Mouse (Mus musculus): ENCODE data around the gene Capn7. TPM values are rescaled to one million over a fixed set of nuclear protein-coding genes. Genes with fewer than 3 reads are reported as not detected.

The Capn7 gene
- polyA plus RNA-seq, 1 experiment = 5.8 TPM

DNA sequence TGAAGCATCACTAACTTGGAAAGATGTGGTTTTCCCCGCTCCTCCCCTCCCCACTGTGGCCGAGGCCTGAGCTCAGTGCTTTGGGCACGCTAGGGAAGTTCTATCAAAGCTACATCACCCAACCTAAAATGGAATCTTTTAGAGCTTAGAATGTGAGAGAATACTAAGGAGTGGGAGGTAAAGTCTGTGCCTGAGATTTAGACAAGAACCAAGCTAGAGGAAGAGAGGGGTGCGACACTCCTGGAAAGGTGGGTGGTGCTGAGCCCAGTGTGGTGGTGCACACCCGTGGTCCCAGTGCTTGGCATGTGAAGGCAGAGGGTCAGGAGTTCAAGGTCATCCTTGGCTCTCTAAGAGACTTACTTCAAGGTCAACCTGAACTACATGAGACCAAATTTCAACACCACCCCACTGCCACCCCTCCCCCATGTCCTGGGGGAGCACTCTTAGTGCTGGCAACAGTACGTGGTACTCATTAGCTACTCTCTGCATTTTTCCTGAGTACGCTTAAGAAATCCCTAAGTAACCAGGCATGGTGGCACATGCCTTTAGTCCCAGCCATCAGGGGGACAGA is 59.3 kb downstream of the Capn7 start:
- H3K36me3 ChIP-seq (ENCODE audit: control insufficient read depth, insufficient read depth, low read length) = no peaks in the 10 kb centered on the region
- 91% methylated on average over 7 of the region's 7 CpGs for WGBS
- H3K4me1 ChIP-seq (ENCODE audit: control insufficient read depth, insufficient read depth, insufficient read length, low read length) = no peaks in the 10 kb centered on the region; the same call in 1 of the 2 replicates
- no peak overlapping the region for H3K27ac ChIP-seq (ENCODE audit: insufficient read depth, low read depth, low read length)
- H3K27me3 ChIP-seq (ENCODE audit: control insufficient read depth, insufficient read depth, low read length) = no peaks in the 10 kb centered on the region
- no peak for TF ChIP-seq CTCF (IDR thresholded peaks at IDR 0.05; ENCODE audit: extremely low read depth, insufficient read length, insufficient replicate concordance, low read depth, low read length)
- no peak for TF ChIP-seq POLR2A (IDR thresholded peaks at IDR 0.05; ENCODE audit: low read depth, low read length)
- H3K4me3 ChIP-seq (ENCODE audit: low read depth, low read length) = no peak overlapping the region

- TF ChIP-seq CTCF (IDR thresholded peaks at IDR 0.05; ENCODE audit: extremely low read depth, insufficient read length, insufficient replicate concordance, low read depth, low read length) (no peak), POLR2A (IDR thresholded peaks at IDR 0.05; ENCODE audit: low read depth, low read length) (no peak)
- Histone ChIP-seq H3K36me3 (ENCODE audit: control insufficient read depth, insufficient read depth, low read length) (no peaks in the 10 kb centered on the region), H3K27me3 (ENCODE audit: control insufficient read depth, insufficient read depth, low read length) (no peaks in the 10 kb centered on the region), H3K4me1 (ENCODE audit: control insufficient read depth, insufficient read depth, insufficient read length, low read length) (no peaks in the 10 kb centered on the region; the same call in 1 of the 2 replicates), H3K4me3 (ENCODE audit: low read depth, low read length) (no peak overlapping the region), H3K27ac (ENCODE audit: insufficient read depth, low read depth, low read length) (no peak overlapping the region)
- whole genome bisulfite sequencing = 82% methylated on average over 2 of the region's 2 CpGs
Measured at GRCm38 (mm10) chr14:31396428-31396827, 60.0 kb downstream of the Capn7 start.

DNA sequence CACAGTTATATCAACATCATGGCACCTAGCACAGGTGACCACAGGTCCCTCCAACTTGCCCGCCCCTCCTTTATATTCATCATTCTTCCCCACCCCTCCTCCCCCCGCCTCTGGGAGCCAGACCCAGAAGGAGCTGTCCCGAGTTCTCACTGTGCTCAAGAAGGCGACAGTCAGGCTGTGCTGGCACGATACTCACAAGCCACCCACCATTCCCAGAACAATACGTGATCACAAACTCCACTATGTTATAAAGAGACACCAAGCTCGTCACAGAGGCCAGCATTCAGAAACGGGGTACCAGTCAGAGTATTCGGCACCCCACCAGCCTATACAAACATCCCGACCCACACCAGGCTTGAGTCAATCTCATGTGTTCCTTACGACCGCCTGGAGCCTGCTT is 60.9 kb downstream of the Capn7 start:
- Histone ChIP-seq H3K36me3 (ENCODE audit: control insufficient read depth, insufficient read depth, low read length) (no peaks in the 10 kb centered on the region), H3K27me3 (ENCODE audit: control insufficient read depth, insufficient read depth, low read length) (no peaks in the 10 kb centered on the region), H3K4me3 (ENCODE audit: low read depth, low read length) (no peak overlapping the region), H3K4me1 (ENCODE audit: control insufficient read depth, insufficient read depth, insufficient read length, low read length) (no peaks in the 10 kb centered on the region; the same call in 1 of the 2 replicates), H3K27ac (ENCODE audit: insufficient read depth, low read depth, low read length) (no peak overlapping the region)
- TF ChIP-seq POLR2A (IDR thresholded peaks at IDR 0.05; ENCODE audit: low read depth, low read length) (no peak), CTCF (IDR thresholded peaks at IDR 0.05; ENCODE audit: extremely low read depth, insufficient read length, insufficient replicate concordance, low read depth, low read length) (no peak)
- WGBS = 76% methylated on average over 12 of the region's 12 CpGs

DNA sequence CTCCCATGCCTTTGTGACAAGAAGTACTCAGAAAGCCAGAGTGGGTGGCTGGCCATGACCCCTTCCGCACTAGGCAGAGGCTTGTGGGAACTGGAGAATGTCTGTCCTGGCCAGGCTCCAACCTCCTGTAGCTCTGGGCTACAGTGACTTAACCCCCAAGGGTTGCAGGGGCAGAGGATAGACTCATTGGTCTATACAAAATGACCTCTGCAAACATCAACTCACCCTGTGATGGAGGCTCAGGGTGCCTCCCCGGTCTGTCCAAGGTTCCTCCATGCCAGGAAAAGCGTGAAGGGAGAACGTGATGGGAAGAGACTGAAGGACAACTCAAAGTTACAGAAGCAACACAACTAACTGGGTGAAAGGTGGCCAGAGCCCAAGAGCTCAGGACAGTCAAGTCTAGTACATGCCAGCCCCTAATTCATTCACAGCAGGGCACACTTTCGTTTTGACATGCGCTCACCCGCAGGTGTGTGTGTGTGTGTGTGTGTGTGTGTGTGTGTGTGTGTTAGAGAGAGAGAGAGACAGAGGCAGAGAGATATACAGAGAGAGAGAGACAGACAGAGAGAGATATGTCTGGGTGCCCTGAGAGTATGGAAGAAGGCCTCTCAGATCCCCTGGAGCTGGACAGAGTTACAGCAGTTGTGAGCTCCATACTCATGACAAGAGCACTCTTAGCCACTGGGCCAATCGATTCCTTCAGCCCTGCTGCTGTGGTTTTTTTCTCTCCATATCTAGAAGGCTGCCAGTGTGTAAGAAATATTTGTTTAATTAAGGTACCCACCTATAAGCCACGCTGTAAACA is 61.6 kb downstream of the Capn7 start:
- Histone ChIP-seq H3K27me3 (ENCODE audit: control insufficient read depth, insufficient read depth, low read length) (no peaks in the 10 kb centered on the region), H3K4me3 (ENCODE audit: low read depth, low read length) (no peak overlapping the region), H3K4me1 (ENCODE audit: control insufficient read depth, insufficient read depth, insufficient read length, low read length) (no peaks in the 10 kb centered on the region; the same call in 1 of the 2 replicates), H3K27ac (ENCODE audit: insufficient read depth, low read depth, low read length) (no peak overlapping the region), H3K36me3 (ENCODE audit: control insufficient read depth, insufficient read depth, low read length) (no peaks in the 10 kb centered on the region)
- WGBS = 77% methylated on average over 9 of the region's 9 CpGs
- no peak for TF ChIP-seq POLR2A (IDR thresholded peaks at IDR 0.05; ENCODE audit: low read depth, low read length)
- no peak for TF ChIP-seq CTCF (IDR thresholded peaks at IDR 0.05; ENCODE audit: extremely low read depth, insufficient read length, insufficient replicate concordance, low read depth, low read length)

GRCm38 (mm10) chr14:31398819-31399218 is 62.4 kb downstream of the Capn7 start:
- no peak overlapping the region for H3K27ac ChIP-seq (ENCODE audit: insufficient read depth, low read depth, low read length)
- peaks cover 3% of the 10 kb centered on the region; the same call in 1 of the 2 replicates for H3K4me1 ChIP-seq (ENCODE audit: control insufficient read depth, insufficient read depth, insufficient read length, low read length)

DNA sequence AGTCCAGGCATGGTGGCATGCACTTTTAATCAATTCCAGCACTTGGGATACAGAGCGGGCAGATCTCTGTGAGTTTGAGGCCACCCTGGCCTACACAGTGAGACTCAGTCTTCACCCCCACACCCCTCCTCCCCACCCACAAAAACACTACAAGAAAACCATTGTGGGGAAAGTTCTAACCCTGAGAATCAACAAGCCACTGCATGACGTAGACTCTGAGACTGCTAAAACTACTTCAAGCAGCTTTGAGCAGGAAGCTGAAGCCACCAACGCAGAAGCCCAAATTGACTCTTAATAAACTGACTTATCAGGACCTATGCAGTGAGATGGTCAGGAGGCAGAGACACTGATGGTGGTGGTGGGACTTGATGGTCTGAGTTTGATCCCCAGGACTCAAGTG is 62.8 kb downstream of the Capn7 start:
- H3K27me3 ChIP-seq (ENCODE audit: control insufficient read depth, insufficient read depth, low read length) = no peaks in the 10 kb centered on the region
- H3K4me1 ChIP-seq (ENCODE audit: control insufficient read depth, insufficient read depth, insufficient read length, low read length) = peaks cover 3% of the 10 kb centered on the region; the same call in 1 of the 2 replicates
- 81% methylated on average over 3 of the region's 3 CpGs for WGBS
- no peak overlapping the region for H3K27ac ChIP-seq (ENCODE audit: insufficient read depth, low read depth, low read length)
- no peak for TF ChIP-seq CTCF (IDR thresholded peaks at IDR 0.05; ENCODE audit: extremely low read depth, insufficient read length, insufficient replicate concordance, low read depth, low read length)
- no peak for TF ChIP-seq POLR2A (IDR thresholded peaks at IDR 0.05; ENCODE audit: low read depth, low read length)
- no peaks in the 10 kb centered on the region for H3K36me3 ChIP-seq (ENCODE audit: control insufficient read depth, insufficient read depth, low read length)
- no peak overlapping the region for H3K4me3 ChIP-seq (ENCODE audit: low read depth, low read length)

More at GRCm38 (mm10) chr14:31398819-31399218, 62.4 kb downstream of the Capn7 start:
- Histone ChIP-seq H3K4me3 (ENCODE audit: low read depth, low read length) (no peak overlapping the region), H3K36me3 (ENCODE audit: control insufficient read depth, insufficient read depth, low read length) (no peaks in the 10 kb centered on the region), H3K27me3 (ENCODE audit: control insufficient read depth, insufficient read depth, low read length) (no peaks in the 10 kb centered on the region)
- 89% methylated on average over 11 of the region's 11 CpGs for WGBS
- TF ChIP-seq POLR2A (IDR thresholded peaks at IDR 0.05; ENCODE audit: low read depth, low read length) (no peak), CTCF (IDR thresholded peaks at IDR 0.05; ENCODE audit: extremely low read depth, insufficient read length, insufficient replicate concordance, low read depth, low read length) (no peak)

GRCm38 (mm10) chr14:31400246-31400645 is 63.8 kb downstream of the Capn7 start:
- TF ChIP-seq POLR2A (IDR thresholded peaks at IDR 0.05; ENCODE audit: low read depth, low read length) (no peak), CTCF (IDR thresholded peaks at IDR 0.05; ENCODE audit: extremely low read depth, insufficient read length, insufficient replicate concordance, low read depth, low read length) (no peak)
- Histone ChIP-seq H3K27me3 (ENCODE audit: control insufficient read depth, insufficient read depth, low read length) (no peaks in the 10 kb centered on the region), H3K4me1 (ENCODE audit: control insufficient read depth, insufficient read depth, insufficient read length, low read length) (peaks cover 3% of the 10 kb centered on the region; the same call in 1 of the 2 replicates), H3K4me3 (ENCODE audit: low read depth, low read length) (no peak overlapping the region), H3K36me3 (ENCODE audit: control insufficient read depth, insufficient read depth, low read length) (no peaks in the 10 kb centered on the region), H3K27ac (ENCODE audit: insufficient read depth, low read depth, low read length) (no peak overlapping the region)
- 87% methylated on average over 7 of the region's 7 CpGs for WGBS

Measured in small intestine, adult 2 months (tissue).